7 mouse cellular contexts compared by ENCODE assay signal in genomic region chr11:51615129-51615528, GRCm38 (mm10). TPM values are rescaled to one million over a fixed set of nuclear protein-coding genes. Genes with fewer than 3 reads are reported as not detected.
A peak's percentile ranks its signal among the peaks of the same experiment; 100 is the strongest.
DNase-seq lines count a peak whose midpoint lies in the region; ATAC-seq and TF ChIP-seq lines count a peak whose summit lies in the region.

No protein-coding gene starts in this region.

- ATAC-seq in hindbrain, embryonic 11.5 days (ENCODE audit: low FRiP score): no peak
- ATAC-seq in lung, embryonic 14.5 days (ENCODE audit: insufficient read depth): no peak

- WGBS in hindbrain, embryonic 11.5 days: 54% methylated on average over 7 of the region's 7 CpGs
- 26% methylated on average over 7 of the region's 7 CpGs for WGBS in lung, embryonic 14.5 days

- H3K27me3 ChIP-seq in hindbrain, embryonic 11.5 days (ENCODE audit: control insufficient read depth, insufficient read depth, low read length): no peaks in the 10 kb centered on the region
- H3K27me3 ChIP-seq in lung, embryonic 14.5 days (ENCODE audit: insufficient read depth, low read length): no peaks in the 10 kb centered on the region

- TF ChIP-seq CTCF in bone marrow macrophage, adult 2 months (IDR thresholded peaks at IDR 0.05; ENCODE audit: low read depth, low read length): no peak
- TF ChIP-seq CTCF in lung, embryonic 14.5 days (IDR thresholded peaks at IDR 0.05; ENCODE audit: low read depth): no peak

- no peaks in the 10 kb centered on the region for H3K36me3 ChIP-seq in ES-E14 (ENCODE audit: control insufficient read depth, insufficient read depth, low read length, poor library complexity, severe bottlenecking)
- H3K36me3 ChIP-seq in hindbrain, embryonic 11.5 days (ENCODE audit: control insufficient read depth, insufficient read depth, low read length): no peaks in the 10 kb centered on the region
- no peaks in the 10 kb centered on the region for H3K36me3 ChIP-seq in lung, embryonic 14.5 days (ENCODE audit: insufficient read depth)

- TF ChIP-seq POLR2A in bone marrow macrophage, adult 2 months (IDR thresholded peaks at IDR 0.05; ENCODE audit: borderline replicate concordance, low read depth, low read length): no peak

- peaks cover 2 to 7% of the 10 kb centered on the region in 2 experiments; a peak in 2 of 4 replicates for H3K4me1 ChIP-seq in ES-E14 (ENCODE audit: control insufficient read depth in 2 of 2, insufficient read depth in 2 of 2, low read length in 2 of 2, poor library complexity in 1 of 2)
- H3K4me1 ChIP-seq in bone marrow macrophage, adult 2 months (ENCODE audit: control insufficient read depth, insufficient read depth, low read length): peaks cover 16% of the 10 kb centered on the region
- H3K4me1 ChIP-seq in hindbrain, embryonic 11.5 days (replicated peaks; ENCODE audit: control insufficient read depth, insufficient read depth, low read length): no peaks in the 10 kb centered on the region
- H3K4me1 ChIP-seq in lung, embryonic 14.5 days (ENCODE audit: insufficient read depth): no peaks in the 10 kb centered on the region

- H3K4me2 ChIP-seq in hindbrain, embryonic 11.5 days (replicated peaks; ENCODE audit: low read depth, low read length): peak overlapping the region; percentile 42
- H3K4me2 ChIP-seq in lung, embryonic 14.5 days: peak overlapping the region; percentile 66

- peak overlapping the region; percentile 41; the same call in 1 of the 2 replicates for H3K9ac ChIP-seq in ES-E14 (ENCODE audit: insufficient read depth, low read depth, low read length, poor library complexity, severe bottlenecking)
- H3K9ac ChIP-seq in hindbrain, embryonic 11.5 days (ENCODE audit: low read depth, low read length): peak overlapping the region; percentile 58
- peak overlapping the region; percentile 34 for H3K9ac ChIP-seq in lung, embryonic 14.5 days

- H3K27ac ChIP-seq in ES-E14 (ENCODE audit: insufficient read depth, low read depth, low read length, poor library complexity, severe bottlenecking): peak overlapping the region; percentile 69; the same call in 1 of the 2 replicates
- H3K27ac ChIP-seq in bone marrow macrophage, adult 2 months (ENCODE audit: insufficient read depth, low read depth, low read length): peak overlapping the region; percentile 86
- no peak overlapping the region for H3K27ac ChIP-seq in hindbrain, embryonic 11.5 days (ENCODE audit: low read depth, low read length)
- H3K27ac ChIP-seq in lung, embryonic 14.5 days (ENCODE audit: low read depth): peak overlapping the region; percentile 89

- peak overlapping the region; percentile 37 to 73 for H3K4me3 ChIP-seq in ES-E14 (ENCODE audit: insufficient read depth in 1 of 2, low read depth in 1 of 2, low read length in 2 of 2, poor library complexity in 1 of 2, severe bottlenecking in 1 of 2)
- peak overlapping the region; percentile 58 for H3K4me3 ChIP-seq in bone marrow macrophage, adult 2 months (ENCODE audit: insufficient read depth, low read length)
- no peak overlapping the region for H3K4me3 ChIP-seq in hindbrain, embryonic 11.5 days (ENCODE audit: low read depth, low read length)
- H3K4me3 ChIP-seq in lung, embryonic 14.5 days (ENCODE audit: low read depth, low read length): peak overlapping the region; percentile 29

- in situ Hi-C loops in ES-E14 (cut with MboI; ENCODE audit: low sequenced_read_pairs in 2 of 2, unreplicated experiment in 2 of 2): loop anchor here (5.0 to 10.0 kb wide), 2 partner anchors 67 to 70 kb away; partner anchors contain the start of gene 0610009B22Rik (in 1 of the 2)

- H3K9me3 ChIP-seq in ES-E14 (ENCODE audit: control insufficient read depth, insufficient read depth, low read depth, low read length): no peaks in the 10 kb centered on the region
- no peaks in the 10 kb centered on the region for H3K9me3 ChIP-seq in hindbrain, embryonic 11.5 days (ENCODE audit: control insufficient read depth, low read length)
- no peaks in the 10 kb centered on the region for H3K9me3 ChIP-seq in lung, embryonic 14.5 days (ENCODE audit: low read depth, low read length)

- no peak for DNase-seq in ES-E14 (ENCODE audit: low read depth, low spot score)
- no peak for DNase-seq in hindbrain, embryonic 11.5 days (ENCODE audit: low spot score)
- peak; percentile 78 for DNase-seq in lung, embryonic 14.5 days
- no peak for DNase-seq in frontal cortex, postnatal 25 days (ENCODE audit: low spot score in 2 of 2)
- no peak for DNase-seq in ovary, postnatal 10 days (ENCODE audit: low spot score)
- no peak for DNase-seq in cerebellum, adult 9-11 months

TF ChIP-seq in ES-E14, 5 proteins besides CTCF, POLR2A, EP300 and RAD21:
- TF ChIP-seq ZC3H11A (IDR thresholded peaks at IDR 0.05; ENCODE audit: borderline replicate concordance, low read depth, low read length) (no peak), CHD2 (IDR thresholded peaks at IDR 0.05; ENCODE audit: low read depth, low read length) (no peak), HCFC1 (IDR thresholded peaks at IDR 0.05; ENCODE audit: borderline replicate concordance, insufficient read depth, low read length) (no peak)

RNA-seq across cellular contexts. Expression of gene Nhp2, which starts 4.4 kb away (rescaled TPM):
- 452 and 461 TPM in 2 replicates for total RNA-seq in ES-E14 (2012; rRNA removed)
- polyA plus RNA-seq in bone marrow macrophage, adult 2 months (2012; ENCODE audit: insufficient read depth, insufficient read length, missing spikeins): 33.9 and 38.8 TPM in 2 replicates
- polyA plus RNA-seq in hindbrain, embryonic 11.5 days (2014; fragmentation: Nextera tagmentation; extraction: Ambion mirVana): 154 and 156 TPM in 2 replicates
- 178 and 187 TPM in 2 replicates for polyA plus RNA-seq in lung, embryonic 14.5 days (2014; fragmentation: Nextera tagmentation; extraction: Ambion mirVana)

RNA-seq across cellular contexts. Expression of gene Hnrnpab, which starts 8.5 kb away (rescaled TPM):
- 334 and 505 TPM in 2 replicates for total RNA-seq in ES-E14 (2012; rRNA removed)
- 144 and 159 TPM in 2 replicates for polyA plus RNA-seq in bone marrow macrophage, adult 2 months (2012; ENCODE audit: insufficient read depth, insufficient read length, missing spikeins)
- polyA plus RNA-seq in hindbrain, embryonic 11.5 days (2014; fragmentation: Nextera tagmentation; extraction: Ambion mirVana): 777 and 822 TPM in 2 replicates
- 676 and 703 TPM in 2 replicates for polyA plus RNA-seq in lung, embryonic 14.5 days (2014; fragmentation: Nextera tagmentation; extraction: Ambion mirVana)

RNA-seq across cellular contexts. Expression of gene Rmnd5b, which starts 20.6 kb away (rescaled TPM):
- 41.1 and 96.5 TPM in 2 replicates for total RNA-seq in ES-E14 (2012; rRNA removed)
- polyA plus RNA-seq in bone marrow macrophage, adult 2 months (2012; ENCODE audit: insufficient read depth, insufficient read length, missing spikeins): 42.4 and 43.7 TPM in 2 replicates
- 42.5 and 43.7 TPM in 2 replicates for polyA plus RNA-seq in hindbrain, embryonic 11.5 days (2014; fragmentation: Nextera tagmentation; extraction: Ambion mirVana)
- 39.4 and 43.6 TPM in 2 replicates for polyA plus RNA-seq in lung, embryonic 14.5 days (2014; fragmentation: Nextera tagmentation; extraction: Ambion mirVana)

RNA-seq across cellular contexts. Expression of gene Phykpl, which starts 30.6 kb away (rescaled TPM):
- 23.4 and 27.4 TPM in 2 replicates for total RNA-seq in ES-E14 (2012; rRNA removed)
- 8.4 and 8.8 TPM in 2 replicates for polyA plus RNA-seq in bone marrow macrophage, adult 2 months (2012; ENCODE audit: insufficient read depth, insufficient read length, missing spikeins)
- 10.1 and 13.2 TPM in 2 replicates for polyA plus RNA-seq in hindbrain, embryonic 11.5 days (2014; fragmentation: Nextera tagmentation; extraction: Ambion mirVana)
- polyA plus RNA-seq in lung, embryonic 14.5 days (2014; fragmentation: Nextera tagmentation; extraction: Ambion mirVana): 19.6 and 23.3 TPM in 2 replicates

RNA-seq across cellular contexts. Expression of gene N4bp3, which starts 35.5 kb away (rescaled TPM):
- 23.7 and 43.8 TPM in 2 replicates for total RNA-seq in ES-E14 (2012; rRNA removed)
- polyA plus RNA-seq in bone marrow macrophage, adult 2 months (2012; ENCODE audit: insufficient read depth, insufficient read length, missing spikeins): 8.7 and 9.8 TPM in 2 replicates
- 6.6 and 6.9 TPM in 2 replicates for polyA plus RNA-seq in hindbrain, embryonic 11.5 days (2014; fragmentation: Nextera tagmentation; extraction: Ambion mirVana)
- 35.5 and 39.2 TPM in 2 replicates for polyA plus RNA-seq in lung, embryonic 14.5 days (2014; fragmentation: Nextera tagmentation; extraction: Ambion mirVana)
